Mouse (Mus musculus) embryonic stem cell, embryonic (primary cell): ENCODE measurements around the gene Prss8.

Experiments used
- CTCF ChIA-PET, 4 experiments: fragments of 300-600 bp in 2 of 4; fragments of 350-600 bp in 2 of 4; sonication (Branson Sonifier 250); formaldehyde crosslinking; loops; one replicate each; lab custom pipeline; 2022; ENCODE audit warnings: inconsistent platforms in 2 of 4; lab: Charles Lee
- POLR2A ChIA-PET, 4 experiments: fragments of 300-600 bp in 2 of 4; fragments of 350-600 bp in 2 of 4; sonication (Branson Sonifier 250); formaldehyde crosslinking; loops; one replicate each; lab custom pipeline; 2022; ENCODE audit warnings: antibody characterized with exemption in 4 of 4, inconsistent platforms in 1 of 4; lab: Charles Lee

Gene Prss8

GRCm38 (mm10) chr7:127919290-127919689 is 10.6 kb downstream of the Prss8 start:
- ChIA-PET CTCF (interaction anchor here (0.5 to 5.1 kb wide), 44 partner anchors 9 to 426 kb away, joined by 3 to 53 read pairs (median 4); partner anchors contain the start of genes Gm21974 (in 2 of the 4), Vkorc1 (in 2 of the 4), Bckdk (in 1 of the 4) and Prss8 (in 1 of the 4)), POLR2A (interaction anchor here in 3 of 4 experiments (0.6 to 20.2 kb wide), 44 partner anchors 8 to 313 kb away, joined by 3 to 433 read pairs (median 4); partner anchors contain the start of genes Gm21974 (in 3 of the 3), Vkorc1 (in 3 of the 3), Bckdk (in 2 of the 3) and Fus (in 2 of the 3))

GRCm38 (mm10) chr7:127918203-127918602 is 11.7 kb downstream of the Prss8 start:
- CTCF ChIA-PET: interaction anchor here (0.5 to 5.1 kb wide), 16 partner anchors 8 to 148 kb away, joined by 3 to 53 read pairs (median 10); partner anchors contain the start of genes Bckdk (in 1 of the 4), Gm21974 (in 1 of the 4) and Vkorc1 (in 1 of the 4)
- POLR2A ChIA-PET: interaction anchor here in 3 of 4 experiments (0.6 to 20.2 kb wide), 25 partner anchors 9 to 190 kb away, joined by 3 to 433 read pairs (median 7); partner anchors contain the start of genes Fus (in 3 of the 3), Gm21974 (in 3 of the 3), Vkorc1 (in 3 of the 3) and Bckdk (in 2 of the 3)

GRCm38 (mm10) chr7:127915293-127915692 is 14.6 kb downstream of the Prss8 start:
- CTCF ChIA-PET: interaction anchor here in 2 of 4 experiments (0.6 to 1.6 kb wide), 4 partner anchors 11 to 48 kb away, joined by 3 to 5 read pairs (median 3); no protein-coding TSS in a partner anchor

GRCm38 (mm10) chr7:127912938-127913337 is 17.0 kb downstream of the Prss8 start:
- CTCF ChIA-PET: interaction anchor here (0.6 to 3.0 kb wide), 21 partner anchors 9 to 727 kb away, joined by 3 to 22 read pairs (median 5); partner anchors contain the start of genes Bckdk (in 1 of the 4), Bcl7c (in 1 of the 4), Gm21974 (in 1 of the 4) and Vkorc1 (in 1 of the 4)
- POLR2A ChIA-PET: interaction anchor here (0.6 to 20.2 kb wide), 119 partner anchors 9 to 567 kb away, joined by 3 to 433 read pairs (median 5); partner anchors contain the start of genes Bckdk (in 4 of the 4), Fus (in 4 of the 4), Gm21974 (in 3 of the 4) and Pycard (in 3 of the 4)

More at GRCm38 (mm10) chr7:127915293-127915692, 14.6 kb downstream of the Prss8 start:
- POLR2A ChIA-PET: interaction anchor here in 3 of 4 experiments (0.5 to 20.2 kb wide), 17 partner anchors 11 to 60 kb away, joined by 3 to 433 read pairs (median 5); partner anchors contain the start of genes Bckdk (in 1 of the 3) and Prss36 (in 1 of the 3)

GRCm38 (mm10) chr7:127912190-127912871 is 17.6 kb downstream of the Prss8 start, which contains the start of gene Kat8:
Gene Kat8 (plus strand): TSS chr7:127912516.
- ChIA-PET POLR2A (interaction anchor here (0.5 to 20.2 kb wide), 119 partner anchors 8 to 895 kb away, joined by 3 to 433 read pairs (median 5); partner anchors contain the start of genes Bckdk (in 4 of the 4), Fus (in 4 of the 4), Gm21974 (in 3 of the 4) and Pycard (in 3 of the 4)), CTCF (interaction anchor here (0.5 to 3.0 kb wide), 21 partner anchors 8 to 726 kb away, joined by 3 to 22 read pairs (median 5); partner anchors contain the start of genes Bckdk (in 1 of the 4), Bcl7c (in 1 of the 4), Gm21974 (in 1 of the 4) and Vkorc1 (in 1 of the 4))

GRCm38 (mm10) chr7:127908656-127909055 is 21.2 kb downstream of the Prss8 start:
- ChIA-PET CTCF (interaction anchor here in 2 of 4 experiments (0.5 to 0.9 kb wide), 3 partner anchors 11 to 34 kb away, joined by 3 to 4 read pairs (median 3); no protein-coding TSS in a partner anchor), POLR2A (interaction anchor here in 2 of 4 experiments (0.9 to 6.5 kb wide), 10 partner anchors 9 to 85 kb away, joined by 3 to 63 read pairs (median 4); partner anchors contain the start of genes Fus (in 2 of the 2), Gm21974 (in 1 of the 2), Pycard (in 1 of the 2) and Vkorc1 (in 1 of the 2))

GRCm38 (mm10) chr7:127907939-127908338 is 22.0 kb downstream of the Prss8 start:
- POLR2A ChIA-PET: interaction anchor here in 2 of 4 experiments (0.9 to 6.5 kb wide), 14 partner anchors 9 to 86 kb away, joined by 3 to 63 read pairs (median 4); partner anchors contain the start of genes Fus (in 2 of the 2), Gm21974 (in 1 of the 2), Pycard (in 1 of the 2) and Vkorc1 (in 1 of the 2)
- CTCF ChIA-PET: interaction anchor here in 1 of 4 experiments (0.7 to 0.9 kb wide), 2 partner anchors 11 to 27 kb away, joined by 3 to 4 read pairs; no protein-coding TSS in a partner anchor

GRCm38 (mm10) chr7:127903971-127904796 is 25.7 kb downstream of the Prss8 start, which contains the start of gene Bckdk:
Gene Bckdk (plus strand): TSS chr7:127904082.
- CTCF ChIA-PET: interaction anchor here in 2 of 4 experiments (0.5 to 2.3 kb wide), 8 partner anchors 9 to 80 kb away, joined by 3 to 12 read pairs (median 5); partner anchors contain the start of genes Gm21974 (in 2 of the 2), Vkorc1 (in 2 of the 2) and Kat8 (in 1 of the 2)

GRCm38 (mm10) chr7:127901772-127902171 is 28.1 kb downstream of the Prss8 start:
- ChIA-PET POLR2A (no interaction called here), CTCF (no interaction called here)

More at GRCm38 (mm10) chr7:127903971-127904796, 25.7 kb downstream of the Prss8 start, which contains the start of gene Bckdk:
- POLR2A ChIA-PET: interaction anchor here (0.6 to 6.5 kb wide), 46 partner anchors 8 to 748 kb away, joined by 3 to 63 read pairs (median 6); partner anchors contain the start of genes Kat8 (in 4 of the 4), Gm21974 (in 3 of the 4), Vkorc1 (in 3 of the 4) and Fus (in 2 of the 4)

GRCm38 (mm10) chr7:127899997-127900396 is 29.9 kb downstream of the Prss8 start:
- POLR2A ChIA-PET: interaction anchor here in 2 of 4 experiments (1.0 to 5.5 kb wide), 8 partner anchors 8 to 94 kb away, joined by 3 to 40 read pairs (median 8); partner anchors contain the start of genes Fus (in 1 of the 2), Kat8 (in 1 of the 2) and Prss53 (in 1 of the 2)
- CTCF ChIA-PET: no interaction called here

GRCm38 (mm10) chr7:127898179-127898956 is 31.5 kb downstream of the Prss8 start:
- ChIA-PET CTCF (no interaction called here), POLR2A (interaction anchor here in 3 of 4 experiments (0.6 to 5.5 kb wide), 20 partner anchors 8 to 121 kb away, joined by 3 to 40 read pairs (median 4); partner anchors contain the start of genes Kat8 (in 3 of the 3), Zfp646 (in 2 of the 3), Zfp668 (in 2 of the 3) and Fus (in 1 of the 3))

GRCm38 (mm10) chr7:127897542-127897941 is 32.4 kb downstream of the Prss8 start:
- ChIA-PET CTCF (interaction anchor here in 3 of 4 experiments (0.6 to 3.4 kb wide), 3 partner anchors 14 to 24 kb away, joined by 3 to 23 read pairs (median 4); no protein-coding TSS in a partner anchor), POLR2A (interaction anchor here in 3 of 4 experiments (0.6 to 5.5 kb wide), 16 partner anchors 10 to 333 kb away, joined by 3 to 40 read pairs (median 4); partner anchors contain the start of genes Kat8 (in 3 of the 3), Zfp646 (in 2 of the 3), Zfp668 (in 2 of the 3) and Fus (in 1 of the 3))

GRCm38 (mm10) chr7:127896384-127896783 is 33.5 kb downstream of the Prss8 start:
- ChIA-PET POLR2A (interaction anchor here (0.6 to 5.5 kb wide), 31 partner anchors 8 to 119 kb away, joined by 3 to 40 read pairs (median 5); partner anchors contain the start of genes Zfp668 (in 3 of the 4), Bckdk (in 2 of the 4), Fus (in 2 of the 4) and Zfp646 (in 2 of the 4)), CTCF (interaction anchor here in 3 of 4 experiments (0.6 to 3.4 kb wide), 8 partner anchors 9 to 221 kb away, joined by 3 to 23 read pairs (median 5); partner anchors contain the start of genes Zfp646 (in 1 of the 3) and Zfp668 (in 1 of the 3))

GRCm38 (mm10) chr7:127895891-127896290 is 34.0 kb downstream of the Prss8 start:
- ChIA-PET POLR2A (interaction anchor here (0.7 to 5.5 kb wide), 61 partner anchors 8 to 566 kb away, joined by 3 to 40 read pairs (median 4); partner anchors contain the start of genes Zfp646 (in 4 of the 4), Kat8 (in 3 of the 4), Zfp668 (in 3 of the 4) and Bckdk (in 2 of the 4)), CTCF (interaction anchor here (0.6 to 3.4 kb wide), 20 partner anchors 8 to 715 kb away, joined by 3 to 23 read pairs (median 4); partner anchors contain the start of genes Bckdk (in 2 of the 4), Zfp668 (in 2 of the 4), 9130023H24Rik (in 1 of the 4) and Armc5 (in 1 of the 4))
